Mouse (Mus musculus) liver, embryonic 14.5 days (tissue): ENCODE data around the gene Gmds.

Experiments
- CTCF ChIP-seq: IDR thresholded peaks from 2 replicates; pipeline ENCODE4 v1.5.1; 2016; ENCODE audit warnings: antibody characterized with exemption, low read depth, control low read depth
- EP300 ChIP-seq: IDR thresholded peaks from 2 replicates; pipeline ENCODE4 v1.6.1; 2016; ENCODE audit warnings: antibody characterized with exemption, low read depth

GRCm38 (mm10) chr13:32207172-32207908 lies 131.2 kb downstream of the Gmds start:
- TF ChIP-seq CTCF (no peak), EP300 (no peak)
